Mouse (Mus musculus) limb, embryonic 11.5 days (tissue): ENCODE results near the gene Slco1a5. TPM values are rescaled to one million over a fixed set of nuclear protein-coding genes. Genes with fewer than 3 reads are reported as not detected.
"Not testable (repeated sequence)": the region's sequence is repeated elsewhere in the genome, so short reads cannot be mapped to it uniquely, and the experiment has no call there.

Experiments
- ATAC-seq: fragments of 200-750 bp; cut with Nextera tagmentation; 2 replicates; pipeline ENCODE4 v1.8.0; 2017; ENCODE audit warnings: low read depth; ENCODE audit not compliant: insufficient number of reproducible peaks, low FRiP score, low TSS enrichment
- DNase-seq: peaks from one replicate; pipeline ENCODE4 v3.0.0-alpha.2; 2015; ENCODE audit warnings: low spot score
- H3K27ac ChIP-seq: fragments of 300-500 bp; sonication (generic); replicated peaks from 2 replicates; pipeline ENCODE4 v1.5.1; 2014; ENCODE audit warnings: low read depth, mild to moderate bottlenecking, low read length
- H3K27me3 ChIP-seq: fragments of 300-500 bp; sonication (generic); 2 replicates; pipeline ENCODE4 v1.6.1; 2014; ENCODE audit warnings: mild to moderate bottlenecking, low read length, mixed read lengths; ENCODE audit not compliant: control insufficient read depth, insufficient read depth
- H3K36me3 ChIP-seq: fragments of 300-500 bp; sonication (generic); 2 replicates; pipeline ENCODE4 v1.6.1; 2014; ENCODE audit warnings: mild to moderate bottlenecking, low read length, moderate library complexity, mixed read lengths; ENCODE audit not compliant: control insufficient read depth, insufficient read depth
- H3K4me1 ChIP-seq: fragments of 300-500 bp; sonication (generic); 2 replicates; pipeline ENCODE4 v1.6.1; 2014; ENCODE audit warnings: low read length, mixed read lengths; ENCODE audit not compliant: control insufficient read depth, insufficient read depth
- H3K4me2 ChIP-seq: fragments of 300-500 bp; sonication (generic); 2 replicates; pipeline ENCODE4 v1.6.1; 2014; ENCODE audit warnings: low read depth, mild to moderate bottlenecking, moderate library complexity; ENCODE audit not compliant: severe bottlenecking
- H3K4me3 ChIP-seq: fragments of 300-500 bp; sonication (generic); 2 replicates; pipeline ENCODE4 v1.5.1; 2014; ENCODE audit warnings: low read depth, low read length
- H3K9ac ChIP-seq: fragments of 300-500 bp; sonication (generic); 2 replicates; pipeline ENCODE4 v1.6.1; 2014; ENCODE audit warnings: mild to moderate bottlenecking, low read length
- H3K9me3 ChIP-seq: fragments of 300-500 bp; sonication (generic); 2 replicates; pipeline ENCODE4 v1.6.1; 2016; ENCODE audit warnings: low read length; ENCODE audit not compliant: control insufficient read depth
- WGBS: fragments of 180-500 bp; shearing (Covaris S2); extraction: QIAGEN DNeasy Blood & Tissue Kit; methylation state at CpG from one replicate; pipeline ENCODE4 v1.1.7; 2014; 5-methylcytosine and 5-hydroxymethylcytosine counted together
- polyA plus RNA-seq: library from polyadenylated mRNA; unstranded; fragments of >200 nt; fragmentation: Nextera tagmentation; extraction: Ambion mirVana; gene quantifications from 2 replicates; pipeline ENCODE4 v1.2.1, GENCODE M21; 2014

Gene Slco1a5
- polyA plus RNA-seq, 1 experiment from 2014 or later: not detected

- H3K27me3 ChIP-seq, H3K4me1 ChIP-seq, H3K9ac ChIP-seq, H3K36me3 ChIP-seq, H3K9me3 ChIP-seq, H3K27ac ChIP-seq, ATAC-seq, H3K4me3 ChIP-seq, H3K4me2 ChIP-seq, DNase-seq: not testable (repeated sequence)
- WGBS: 83% methylated on average over 1 of the region's 1 CpGs
Measured at GRCm38 (mm10) chr6:142250738-142251307, 72.0 kb downstream of the Slco1a5 start.

- WGBS: 85% methylated on average over 5 of the region's 5 CpGs
Measured at GRCm38 (mm10) chr6:142245065-142245464, 77.7 kb downstream of the Slco1a5 start.

DNA sequence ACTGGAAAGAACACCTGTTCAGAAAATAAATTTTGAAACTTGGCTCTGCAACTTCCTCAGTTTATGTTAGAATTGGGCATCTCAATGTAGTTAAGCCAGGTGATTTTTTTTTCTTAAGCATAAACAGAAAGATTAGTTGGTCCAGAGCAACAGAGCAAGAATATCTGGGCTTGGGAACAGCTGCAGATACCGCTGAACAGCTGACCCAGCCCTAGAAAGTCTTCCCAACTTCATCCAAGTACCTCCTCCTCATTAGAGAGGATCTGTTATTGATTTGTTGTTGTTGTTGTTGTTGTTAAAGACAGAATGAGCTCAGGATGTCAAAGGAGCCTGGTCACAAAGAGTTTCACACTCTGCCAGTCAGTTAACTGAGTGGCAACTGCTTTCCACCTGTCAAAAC, 83.3 kb downstream of the Slco1a5 start:
- Histone ChIP-seq H3K4me3 (no peak overlapping the region), H3K36me3 (no peaks in the 10 kb centered on the region), H3K9ac (no peak overlapping the region), H3K9me3 (no peaks in the 10 kb centered on the region), H3K27me3 (no peaks in the 10 kb centered on the region), H3K27ac (no peak overlapping the region), H3K4me2 (no peak overlapping the region), H3K4me1 (no peaks in the 10 kb centered on the region)
- WGBS: 67% methylated on average over 1 of the region's 1 CpGs
- no peak for ATAC-seq
- no peak for DNase-seq

More at GRCm38 (mm10) chr6:142245065-142245464, 77.7 kb downstream of the Slco1a5 start:
- Histone ChIP-seq H3K4me1 (no peaks in the 10 kb centered on the region), H3K9ac (no peak overlapping the region), H3K4me3 (no peak overlapping the region), H3K27ac (no peak overlapping the region), H3K36me3 (no peaks in the 10 kb centered on the region), H3K9me3 (no peaks in the 10 kb centered on the region), H3K4me2 (no peak overlapping the region), H3K27me3 (no peaks in the 10 kb centered on the region)
- DNase-seq: no peak
- no peak for ATAC-seq

- no peak overlapping the region for H3K9ac ChIP-seq
- no peaks in the 10 kb centered on the region for H3K27me3 ChIP-seq
- H3K36me3 ChIP-seq: no peaks in the 10 kb centered on the region
- H3K4me2 ChIP-seq: no peak overlapping the region
- H3K4me3 ChIP-seq: no peak overlapping the region
- H3K9me3 ChIP-seq: no peaks in the 10 kb centered on the region
- no peak overlapping the region for H3K27ac ChIP-seq
- H3K4me1 ChIP-seq: no peaks in the 10 kb centered on the region
- ATAC-seq: no peak
- no peak for DNase-seq
Measured at GRCm38 (mm10) chr6:142220138-142220537, 102.6 kb downstream of the Slco1a5 start.

- H3K27me3 ChIP-seq: no peaks in the 10 kb centered on the region
- no peak overlapping the region for H3K4me3 ChIP-seq
- H3K4me2 ChIP-seq: no peak overlapping the region
- no peak for DNase-seq
- ATAC-seq: no peak
- no peak overlapping the region for H3K9ac ChIP-seq
- no peaks in the 10 kb centered on the region for H3K36me3 ChIP-seq
- no peaks in the 10 kb centered on the region for H3K4me1 ChIP-seq
- no peak overlapping the region for H3K27ac ChIP-seq
- no peaks in the 10 kb centered on the region for H3K9me3 ChIP-seq
Measured at GRCm38 (mm10) chr6:142211821-142212220, 111.0 kb downstream of the Slco1a5 start.

DNA sequence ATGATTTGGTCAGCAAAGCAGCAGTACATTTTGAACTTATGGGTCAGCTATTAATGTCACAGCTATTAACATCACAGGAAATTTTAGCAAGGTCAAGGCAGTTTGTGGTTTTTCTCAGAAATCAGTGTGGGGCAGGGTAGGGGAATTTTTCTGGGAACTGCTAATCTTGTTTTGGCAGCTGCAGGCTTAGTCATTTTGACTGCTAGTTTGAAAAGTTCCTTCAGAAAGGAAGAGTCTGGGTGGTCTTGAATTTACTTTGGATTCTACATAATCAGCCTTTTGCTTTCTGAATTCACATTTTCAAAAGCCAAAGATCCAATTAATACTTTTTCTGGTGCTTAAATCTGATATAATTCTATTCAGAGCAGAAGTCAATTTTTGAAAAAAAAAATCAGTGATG, 113.0 kb downstream of the Slco1a5 start:
- Histone ChIP-seq H3K27ac (no peak overlapping the region), H3K4me3 (no peak overlapping the region), H3K9ac (no peak overlapping the region), H3K36me3 (no peaks in the 10 kb centered on the region), H3K4me1 (no peaks in the 10 kb centered on the region), H3K27me3 (no peaks in the 10 kb centered on the region), H3K9me3 (no peaks in the 10 kb centered on the region), H3K4me2 (no peak overlapping the region)
- no peak for DNase-seq
- ATAC-seq: no peak

DNA sequence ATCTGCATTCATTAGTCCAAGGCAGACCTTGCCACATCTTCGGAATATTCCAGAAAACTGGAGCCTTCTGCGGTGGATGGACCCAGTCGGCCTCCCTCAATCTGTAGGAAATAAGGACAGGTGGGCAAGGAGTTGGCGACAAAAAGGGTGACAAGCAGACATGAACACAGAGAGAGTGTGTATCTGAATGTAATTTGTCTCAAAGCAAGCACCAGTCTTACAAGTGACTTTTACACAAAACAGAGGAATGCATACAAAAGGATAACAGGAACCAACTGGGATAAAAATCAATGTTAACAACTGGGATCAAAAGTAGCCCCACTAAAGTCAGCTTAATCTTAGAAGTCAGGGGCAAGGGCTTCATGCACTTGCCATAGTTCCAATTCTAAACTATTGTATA, 114.4 kb downstream of the Slco1a5 start, which contains the start of gene Slco1a6:
Gene Slco1a6, minus strand, starts transcription at position 101 of the 400 bp plus-strand sequence.
- H3K27me3 ChIP-seq: no peaks in the 10 kb centered on the region
- H3K4me3 ChIP-seq: no peak within 1 kb of the TSS
- no peak for ATAC-seq
- H3K9me3 ChIP-seq: no peaks in the 10 kb centered on the region
- no peak within 1 kb of the TSS for H3K27ac ChIP-seq
- H3K4me1 ChIP-seq: no peaks in the 10 kb centered on the region
- DNase-seq: no peak
- H3K4me2 ChIP-seq: no peak within 1 kb of the TSS
- 92% methylated on average over 4 of the region's 4 CpGs for WGBS
- no peak within 1 kb of the TSS for H3K9ac ChIP-seq
- no peaks in the 10 kb centered on the region for H3K36me3 ChIP-seq

DNA sequence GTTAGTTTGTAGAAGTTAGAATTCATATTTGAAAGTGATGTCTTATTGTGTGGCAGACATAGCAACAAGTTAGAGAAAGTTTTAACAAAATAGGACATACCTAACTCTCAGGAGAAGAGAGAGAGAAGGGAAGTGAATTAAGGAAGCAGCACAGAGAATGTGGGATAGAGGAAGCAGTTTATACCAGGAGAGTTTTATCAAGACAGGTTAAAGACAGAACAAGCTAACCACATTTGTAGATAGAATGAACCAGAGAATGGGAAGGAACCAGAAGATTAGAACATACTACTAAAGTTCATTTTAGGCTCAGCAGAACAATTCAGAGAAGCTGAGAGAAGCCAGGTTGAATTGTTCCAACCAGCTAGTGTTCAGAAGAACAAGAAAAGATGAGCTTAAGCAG, 122.3 kb downstream of the Slco1a5 start:
- no peak overlapping the region for H3K27ac ChIP-seq
- H3K4me2 ChIP-seq: no peak overlapping the region
- no peak overlapping the region for H3K9ac ChIP-seq
- no peaks in the 10 kb centered on the region for H3K27me3 ChIP-seq
- no peaks in the 10 kb centered on the region for H3K4me1 ChIP-seq
- no peak overlapping the region for H3K4me3 ChIP-seq
- ATAC-seq (no peak), DNase-seq (no peak)
- H3K9me3 ChIP-seq: no peaks in the 10 kb centered on the region
- no peaks in the 10 kb centered on the region for H3K36me3 ChIP-seq

GRCm38 (mm10) chr6:142194245-142194644, 128.5 kb downstream of the Slco1a5 start:
- Histone ChIP-seq H3K4me2 (no peak overlapping the region), H3K9ac (no peak overlapping the region), H3K27ac (no peak overlapping the region), H3K9me3 (no peaks in the 10 kb centered on the region), H3K4me3 (no peak overlapping the region), H3K4me1 (no peaks in the 10 kb centered on the region), H3K27me3 (no peaks in the 10 kb centered on the region), H3K36me3 (no peaks in the 10 kb centered on the region)
- ATAC-seq (no peak), DNase-seq (no peak)
- WGBS: 83% methylated on average over 8 of the region's 8 CpGs
